Mouse (Mus musculus): ENCODE results near the gene Alg2.

DNA sequence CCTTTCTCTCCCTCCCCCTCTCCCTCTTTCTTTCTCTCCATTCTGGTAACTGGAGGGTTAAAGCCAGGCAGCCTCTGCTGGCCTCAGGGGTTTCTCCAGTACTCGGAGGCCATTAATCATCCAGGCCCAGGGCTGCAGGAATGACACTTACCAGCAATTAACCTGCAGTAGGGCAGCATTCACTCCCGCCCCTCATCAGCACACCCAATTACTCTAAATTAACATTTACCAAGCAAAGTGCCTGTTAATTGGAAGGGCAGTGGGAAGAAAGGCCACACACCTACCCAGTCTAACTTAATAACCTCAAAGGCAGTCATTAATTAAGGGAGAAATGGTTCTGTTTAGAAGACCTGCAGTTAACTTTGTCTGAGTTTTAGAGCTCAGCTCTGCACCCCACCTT, 49.8 kb downstream of the Alg2 start:
- TF ChIP-seq CTCF (IDR thresholded peaks at IDR 0.05; ENCODE audit: control insufficient read depth, insufficient read depth, insufficient read length) (no peak), MAX (IDR thresholded peaks at IDR 0.05) (no peak), FOSL1 (IDR thresholded peaks at IDR 0.05; ENCODE audit: insufficient read depth, low read length, poor library complexity, severe bottlenecking) (no peak)

All from C2C12 (cell line).